Mouse (Mus musculus) neural tube, embryonic 15.5 days (tissue): ENCODE measurements at regions not wholly inside any gene's neighbourhood (a gene's known extent, or its start where the extent isn't known, plus 50 kb on each side); places are given as distances from the start of the nearest gene placed in this dataset.

Experiments used
- ATAC-seq: fragments of 200-750 bp; cut with Nextera tagmentation; 2 replicates; pipeline ENCODE4 v1.8.0; 2017; ENCODE audit warnings: mild to moderate bottlenecking, moderate TSS enrichment, moderate library complexity; ENCODE audit not compliant: low FRiP score
- H3K27ac ChIP-seq: fragments of 300-500 bp; sonication (generic); replicated peaks from 2 replicates; pipeline ENCODE4 v1.5.1; 2015; ENCODE audit warnings: mild to moderate bottlenecking, inconsistent platforms
- H3K27me3 ChIP-seq: fragments of 300-500 bp; sonication (generic); replicated peaks from 2 replicates; pipeline ENCODE4 v1.6.1; 2015; ENCODE audit warnings: inconsistent platforms
- H3K36me3 ChIP-seq: fragments of 300-500 bp; sonication (generic); 2 replicates; pipeline ENCODE4 v1.6.1; 2015; ENCODE audit warnings: inconsistent platforms
- H3K4me1 ChIP-seq: fragments of 300-500 bp; sonication (generic); 2 replicates; pipeline ENCODE4 v1.6.1; 2015; ENCODE audit warnings: inconsistent platforms
- H3K4me2 ChIP-seq: fragments of 300-500 bp; sonication (generic); 2 replicates; pipeline ENCODE4 v1.6.1; 2015; ENCODE audit warnings: inconsistent platforms, mild to moderate bottlenecking, moderate library complexity
- H3K4me3 ChIP-seq: fragments of 300-500 bp; sonication (generic); replicated peaks from 2 replicates; pipeline ENCODE4 v1.5.1; 2015; ENCODE audit warnings: mild to moderate bottlenecking, inconsistent platforms
- H3K9ac ChIP-seq: fragments of 300-500 bp; sonication (generic); replicated peaks from 2 replicates; pipeline ENCODE4 v1.6.1; 2015; ENCODE audit warnings: mild to moderate bottlenecking, inconsistent platforms
- H3K9me3 ChIP-seq: fragments of 300-500 bp; sonication (generic); replicated peaks from 2 replicates; pipeline ENCODE4 v1.6.1; 2016; ENCODE audit warnings: inconsistent platforms
- WGBS: fragments of 180-500 bp; shearing (Covaris S2); methylation state at CpG from one replicate; pipeline ENCODE4 v1.1.7; 2015; ENCODE audit warnings: mixed read lengths; 5-methylcytosine and 5-hydroxymethylcytosine counted together

DNA sequence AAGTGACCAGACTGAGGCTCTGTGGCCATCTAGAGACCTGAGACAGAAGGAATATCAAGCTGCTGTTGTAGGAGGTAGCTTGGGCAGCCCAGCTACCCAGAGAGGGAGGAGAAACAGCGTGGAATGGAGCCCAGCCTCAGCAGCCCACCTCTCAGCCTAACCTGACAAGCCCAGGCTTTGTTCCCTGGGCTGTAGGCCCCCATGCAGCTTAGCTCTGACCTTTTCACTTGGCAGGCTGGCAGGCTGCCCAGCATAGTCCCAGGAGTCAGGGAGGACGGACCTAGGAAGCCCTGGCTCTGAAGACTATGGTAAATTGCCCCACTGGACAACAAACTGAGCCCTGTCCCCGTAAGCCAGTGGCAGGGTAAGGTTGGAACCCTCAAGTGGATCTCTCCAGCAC is 141.8 kb upstream of the Csf3r start:
- Histone ChIP-seq H3K4me1 (peaks cover 33% of the 10 kb centered on the region), H3K4me3 (no peak overlapping the region), H3K4me2 (no peak overlapping the region), H3K27ac (peak overlapping the region; percentile 19; the same call in 1 of the 2 replicates), H3K27me3 (no peaks in the 10 kb centered on the region), H3K9ac (no peak overlapping the region), H3K36me3 (no peaks in the 10 kb centered on the region), H3K9me3 (no peaks in the 10 kb centered on the region)
- 42% methylated on average over 3 of the region's 3 CpGs for WGBS
- 0 out of 2 replicates have a peak, but pooled peaks have one; percentile 9 for ATAC-seq

DNA sequence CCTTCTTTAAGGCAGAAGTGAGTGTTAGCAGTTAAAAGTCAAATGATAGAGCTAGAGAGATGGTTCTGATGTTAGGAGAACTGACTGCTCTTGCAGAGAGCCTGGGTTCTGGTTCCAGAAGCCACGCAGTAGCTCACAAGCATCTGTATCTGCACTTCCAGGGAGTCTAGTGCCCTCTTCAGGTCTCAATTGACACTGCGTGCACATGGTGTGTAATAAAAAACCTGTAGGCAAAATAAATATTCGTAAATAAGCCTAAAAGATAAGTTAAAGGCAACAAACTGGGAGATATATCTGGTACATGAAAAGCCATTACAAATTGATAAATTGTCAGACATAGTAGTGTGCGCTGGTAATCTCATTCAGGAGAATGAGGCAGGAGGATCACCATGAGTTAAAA is 133.8 kb upstream of the Csf3r start:
- H3K4me2 ChIP-seq: no peak overlapping the region
- 56% methylated on average over 4 of the region's 4 CpGs for WGBS
- H3K9me3 ChIP-seq: no peaks in the 10 kb centered on the region
- no peaks in the 10 kb centered on the region for H3K36me3 ChIP-seq
- no peak overlapping the region for H3K9ac ChIP-seq
- no peaks in the 10 kb centered on the region for H3K27me3 ChIP-seq
- H3K4me3 ChIP-seq: no peak overlapping the region
- H3K27ac ChIP-seq: no peak overlapping the region
- no peaks in the 10 kb centered on the region for H3K4me1 ChIP-seq
- no peak for ATAC-seq

- Histone ChIP-seq H3K4me3 (no peak overlapping the region), H3K9me3 (no peaks in the 10 kb centered on the region), H3K27ac (no peak overlapping the region), H3K36me3 (no peaks in the 10 kb centered on the region), H3K27me3 (no peaks in the 10 kb centered on the region), H3K4me2 (no peak overlapping the region), H3K9ac (no peak overlapping the region), H3K4me1 (no peaks in the 10 kb centered on the region)
- WGBS: 85% methylated on average over 6 of the region's 6 CpGs
- ATAC-seq: no peak
These were observed 131.2 kb upstream of the Csf3r start for GRCm38 (mm10) chr4:125893139-125893538.

DNA sequence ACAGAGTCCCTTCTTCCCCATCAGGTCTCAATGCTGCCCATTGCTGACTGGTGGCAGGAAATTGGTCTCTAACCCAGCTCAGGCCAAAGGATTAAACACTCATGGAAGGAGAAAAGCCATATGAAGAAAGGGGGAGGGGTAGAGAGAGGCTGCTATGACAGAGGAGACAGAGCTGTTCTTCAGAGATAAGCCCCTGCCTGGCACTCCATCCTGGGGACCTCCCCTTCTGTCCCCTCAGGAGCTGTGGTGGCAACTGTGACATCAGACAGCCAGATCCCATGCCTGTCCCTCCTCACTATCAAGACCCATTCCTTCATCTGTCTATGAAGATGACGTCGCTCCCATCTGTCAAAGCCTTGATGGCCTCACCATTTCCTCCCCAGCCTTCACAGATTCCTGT is 126.6 kb upstream of the Csf3r start:
- no peaks in the 10 kb centered on the region for H3K9me3 ChIP-seq
- no peak overlapping the region for H3K4me3 ChIP-seq
- H3K9ac ChIP-seq: no peak overlapping the region
- no peaks in the 10 kb centered on the region for H3K27me3 ChIP-seq
- no peaks in the 10 kb centered on the region for H3K36me3 ChIP-seq
- no peak overlapping the region for H3K4me2 ChIP-seq
- H3K4me1 ChIP-seq: peaks cover 12% of the 10 kb centered on the region
- H3K27ac ChIP-seq: no peak overlapping the region
- ATAC-seq: no peak
- WGBS: 88% methylated on average over 2 of the region's 2 CpGs

GRCm38 (mm10) chr4:125898631-125899348 is 125.6 kb upstream of the Csf3r start:
- no peak overlapping the region for H3K4me2 ChIP-seq
- H3K27me3 ChIP-seq: no peaks in the 10 kb centered on the region
- H3K9me3 ChIP-seq: no peaks in the 10 kb centered on the region
- peaks cover 12% of the 10 kb centered on the region for H3K4me1 ChIP-seq
- 56% methylated on average over 11 of the region's 11 CpGs for WGBS
- H3K9ac ChIP-seq: no peak overlapping the region
- no peak overlapping the region for H3K4me3 ChIP-seq
- no peaks in the 10 kb centered on the region for H3K36me3 ChIP-seq
- no peak overlapping the region for H3K27ac ChIP-seq
- ATAC-seq: no peak

GRCm38 (mm10) chr4:125901546-125902276 is 122.6 kb upstream of the Csf3r start:
- Histone ChIP-seq H3K36me3 (no peaks in the 10 kb centered on the region), H3K4me2 (no peak overlapping the region), H3K27ac (no peak overlapping the region), H3K9me3 (no peaks in the 10 kb centered on the region), H3K27me3 (no peaks in the 10 kb centered on the region), H3K4me1 (peaks cover 15% of the 10 kb centered on the region), H3K9ac (no peak overlapping the region), H3K4me3 (no peak overlapping the region)
- 55% methylated on average over 10 of the region's 10 CpGs for WGBS
- no peak for ATAC-seq

DNA sequence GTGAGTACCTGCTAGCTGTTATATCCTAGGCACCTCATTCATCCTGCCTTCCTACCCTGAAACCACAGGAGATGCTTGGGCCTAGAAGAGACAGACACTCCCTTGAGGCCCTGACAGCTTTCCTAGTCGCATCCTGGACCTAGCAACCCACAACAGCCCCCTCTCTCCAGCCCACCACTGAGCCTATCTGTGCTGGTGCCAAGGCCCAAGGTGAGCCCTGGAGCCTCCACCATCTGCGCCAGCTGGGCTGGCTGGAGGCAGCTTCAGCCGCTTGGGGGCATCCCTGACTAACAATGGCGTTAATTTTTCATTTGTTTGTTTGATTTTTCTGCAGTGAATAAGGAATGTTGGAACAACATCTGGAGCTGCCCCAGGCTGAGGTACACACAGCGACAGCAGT is 118.1 kb upstream of the Csf3r start:
- Histone ChIP-seq H3K27me3 (peaks cover 3% of the 10 kb centered on the region; the same call in 1 of the 2 replicates), H3K4me2 (no peak overlapping the region), H3K4me3 (no peak overlapping the region), H3K9me3 (no peaks in the 10 kb centered on the region), H3K36me3 (no peaks in the 10 kb centered on the region), H3K4me1 (peaks cover 11% of the 10 kb centered on the region), H3K9ac (no peak overlapping the region), H3K27ac (0 out of 2 replicates have a peak overlapping the region, but pooled peaks have one; percentile 18)
- 54% methylated on average over 5 of the region's 5 CpGs for WGBS
- no peak for ATAC-seq

- Histone ChIP-seq H3K4me3 (no peak overlapping the region), H3K4me2 (no peak overlapping the region), H3K4me1 (peaks cover 22% of the 10 kb centered on the region), H3K9me3 (no peaks in the 10 kb centered on the region), H3K27ac (no peak overlapping the region), H3K36me3 (no peaks in the 10 kb centered on the region), H3K9ac (no peak overlapping the region), H3K27me3 (peaks cover 14% of the 10 kb centered on the region)
- no peak for ATAC-seq
- WGBS: 88% methylated on average over 8 of the region's 8 CpGs
These were observed 115.4 kb upstream of the Csf3r start for GRCm38 (mm10) chr4:125908901-125909300.

DNA sequence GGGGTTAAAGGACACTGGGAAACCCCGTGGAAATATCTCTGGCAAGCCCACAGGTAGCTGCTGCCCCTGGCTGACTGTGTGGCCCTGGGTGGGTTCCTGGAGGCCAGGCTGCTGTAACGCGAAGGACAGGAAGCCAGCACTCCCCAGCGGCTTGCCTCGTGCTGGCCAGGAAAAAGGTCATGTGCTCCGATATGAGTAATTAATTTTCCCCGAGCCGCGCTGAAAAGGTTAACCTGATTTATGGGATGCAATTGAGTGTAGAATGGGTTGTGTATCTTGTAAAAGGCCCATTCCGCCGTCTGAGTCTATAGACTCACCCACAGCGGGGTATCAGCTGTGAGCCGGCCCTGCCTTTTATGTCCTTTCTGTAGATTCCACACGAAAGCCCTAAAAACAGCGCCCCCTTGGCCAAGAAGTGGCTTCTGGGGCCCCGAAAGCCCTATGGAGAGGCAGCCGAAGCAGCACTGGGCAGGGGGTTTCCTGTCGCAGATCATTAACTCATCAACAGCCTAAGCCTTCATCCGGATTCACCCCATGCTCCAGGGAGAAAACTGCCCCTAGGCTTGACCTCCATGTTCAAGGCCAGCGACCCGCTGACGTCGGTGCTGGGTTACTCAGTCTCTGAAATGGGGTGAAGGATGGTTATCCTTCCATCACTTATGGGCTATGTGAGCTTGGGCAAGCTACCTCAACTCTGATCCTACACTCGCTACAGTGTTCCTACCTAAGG is 112.6 kb upstream of the Csf3r start:
- peaks cover 20% of the 10 kb centered on the region for H3K4me1 ChIP-seq
- no peak overlapping the region for H3K4me3 ChIP-seq
- H3K9ac ChIP-seq: no peak overlapping the region
- H3K36me3 ChIP-seq: no peaks in the 10 kb centered on the region
- H3K4me2 ChIP-seq: no peak overlapping the region
- peaks cover 18% of the 10 kb centered on the region for H3K27me3 ChIP-seq
- no peak overlapping the region for H3K27ac ChIP-seq
- ATAC-seq: no peak; the same call in 1 of the 2 replicates
- WGBS: 4% methylated on average over 24 of the region's 24 CpGs
- H3K9me3 ChIP-seq: no peaks in the 10 kb centered on the region

DNA sequence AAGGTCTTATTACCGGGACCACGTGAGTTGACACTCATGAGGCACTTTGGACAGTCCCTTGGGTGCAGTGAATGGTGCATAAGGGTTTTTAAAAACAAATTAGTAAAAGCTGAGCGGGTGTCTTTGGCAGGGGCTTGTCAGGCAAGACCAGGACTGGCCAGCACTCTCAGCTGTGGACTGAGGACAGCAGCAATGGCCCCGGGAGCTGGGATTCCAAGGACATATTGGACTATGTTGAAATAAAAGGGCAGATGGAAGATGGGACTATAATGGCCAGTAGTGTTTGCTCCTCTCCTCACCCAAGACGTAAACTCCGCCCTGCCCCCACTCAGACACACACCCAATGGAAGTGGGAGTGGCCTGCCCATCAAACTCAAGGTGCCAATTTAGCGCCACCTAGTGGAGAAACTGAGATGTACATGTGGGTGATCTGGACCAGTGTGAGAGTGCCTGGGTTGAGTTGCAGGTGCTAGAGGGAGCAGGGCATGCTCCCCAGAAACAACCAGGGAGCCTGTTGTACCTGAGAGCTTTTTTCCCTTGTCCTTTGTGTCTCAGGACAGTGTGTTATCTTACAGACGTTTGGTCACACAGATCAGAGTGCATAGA is 111.8 kb upstream of the Csf3r start:
- H3K27me3 ChIP-seq: peaks cover 23% of the 10 kb centered on the region
- no peak overlapping the region for H3K4me3 ChIP-seq
- no peaks in the 10 kb centered on the region for H3K9me3 ChIP-seq
- no peak overlapping the region for H3K27ac ChIP-seq
- H3K4me2 ChIP-seq: no peak overlapping the region
- WGBS: 12% methylated on average over 8 of the region's 8 CpGs
- no peaks in the 10 kb centered on the region for H3K36me3 ChIP-seq
- no peak overlapping the region for H3K9ac ChIP-seq
- ATAC-seq: no peak; the same call in 1 of the 2 replicates
- H3K4me1 ChIP-seq: peaks cover 26% of the 10 kb centered on the region

GRCm38 (mm10) chr4:125915166-125915565 is 109.2 kb upstream of the Csf3r start:
- ATAC-seq: no peak
- H3K9me3 ChIP-seq: no peaks in the 10 kb centered on the region
- H3K9ac ChIP-seq: no peak overlapping the region
- H3K36me3 ChIP-seq: no peaks in the 10 kb centered on the region
- no peak overlapping the region for H3K27ac ChIP-seq
- H3K4me1 ChIP-seq: peaks cover 26% of the 10 kb centered on the region
- 41% methylated on average over 8 of the region's 8 CpGs for WGBS
- H3K27me3 ChIP-seq: peaks cover 26% of the 10 kb centered on the region
- no peak overlapping the region for H3K4me2 ChIP-seq
- no peak overlapping the region for H3K4me3 ChIP-seq
